Mouse (Mus musculus) heart, postnatal 0 days (tissue): ENCODE results near the gene Atg2b. TPM values are rescaled to one million over a fixed set of nuclear protein-coding genes. Genes with fewer than 3 reads are reported as not detected.

Experiments
- ATAC-seq: fragments of 200-750 bp; cut with Nextera tagmentation; 2 replicates; pipeline ENCODE4 v1.8.0; 2017; ENCODE audit warnings: low read depth, moderate number of reproducible peaks, moderate library complexity; ENCODE audit not compliant: insufficient read depth
- DNase-seq: peaks from one replicate; pipeline ENCODE4 v3.0.0-alpha.2; 2016; ENCODE audit warnings: low spot score
- H3K27ac ChIP-seq: fragments of 300-500 bp; sonication (generic); 2 replicates; pipeline ENCODE4 v1.5.1; 2014; ENCODE audit warnings: low read depth, mild to moderate bottlenecking
- H3K27me3 ChIP-seq: fragments of 300-500 bp; sonication (generic); 2 replicates; pipeline ENCODE4 v1.6.1; 2014; ENCODE audit warnings: low read length, mixed read lengths; ENCODE audit not compliant: control insufficient read depth, insufficient read depth
- H3K36me3 ChIP-seq: fragments of 300-500 bp; sonication (generic); replicated peaks from 2 replicates; pipeline ENCODE4 v1.6.1; 2014; ENCODE audit warnings: low read length, mixed read lengths; ENCODE audit not compliant: control insufficient read depth, insufficient read depth
- H3K4me1 ChIP-seq: fragments of 300-500 bp; sonication (generic); 2 replicates; pipeline ENCODE4 v1.6.1; 2014; ENCODE audit warnings: antibody characterized with exemption; ENCODE audit not compliant: control insufficient read depth, insufficient read depth
- H3K4me2 ChIP-seq: fragments of 300-500 bp; sonication (generic); 2 replicates; pipeline ENCODE4 v1.6.1; 2014; ENCODE audit warnings: low read depth, mild to moderate bottlenecking, low read length, moderate library complexity
- H3K4me3 ChIP-seq: fragments of 300-500 bp; sonication (generic); 2 replicates; pipeline ENCODE4 v1.5.1; 2014; ENCODE audit warnings: low read depth, low read length
- H3K9ac ChIP-seq: fragments of 300-500 bp; sonication (generic); replicated peaks from 2 replicates; pipeline ENCODE4 v1.6.1; 2014; ENCODE audit warnings: low read depth, low read length, mixed read lengths
- H3K9me3 ChIP-seq: fragments of 300-500 bp; sonication (generic); replicated peaks from 2 replicates; pipeline ENCODE4 v1.6.1; 2016; ENCODE audit warnings: low read length; ENCODE audit not compliant: control insufficient read depth
- CTCF ChIP-seq: IDR thresholded peaks from 2 replicates; pipeline ENCODE4 v1.5.1; 2016; ENCODE audit warnings: antibody characterized with exemption, control low read depth, low read depth
- EP300 ChIP-seq: IDR thresholded peaks from 2 replicates; pipeline ENCODE4 v1.6.1; 2016; ENCODE audit warnings: antibody characterized with exemption, low read depth
- WGBS: fragments of 180-500 bp; shearing (Covaris S2); extraction: QIAGEN DNeasy Blood & Tissue Kit; methylation state at CpG from one replicate; pipeline ENCODE4 v1.1.7; 2014; 5-methylcytosine and 5-hydroxymethylcytosine counted together
- polyA plus RNA-seq: library from polyadenylated mRNA; unstranded; fragments of >200 nt; fragmentation: Nextera tagmentation; extraction: Ambion mirVana; gene quantifications from 2 replicates; pipeline ENCODE4 v1.2.1, GENCODE M21; 2015
- total RNA-seq: library from RNA; depleted of rRNA; stranded (reverse); fragments of >200 nt; gene quantifications from 2 replicates; pipeline ENCODE4 v1.2.3, GENCODE M21; 2014; ENCODE audit warnings: low replicate concordance

Gene Atg2b
- total and polyA plus RNA-seq, 2 experiments from 2014 or later = 5.4 to 20.8 TPM

- no peak overlapping the region for H3K4me2 ChIP-seq
- no peak overlapping the region for H3K27ac ChIP-seq
- no peak for ATAC-seq
- DNase-seq = no peak
- 0 out of 2 replicates have a peak, but pooled peaks cover 6% of the 10 kb centered on the region for H3K27me3 ChIP-seq
- H3K36me3 ChIP-seq = no peaks in the 10 kb centered on the region
- no peaks in the 10 kb centered on the region for H3K4me1 ChIP-seq
- WGBS = 92% methylated on average over 23 of the region's 23 CpGs
- TF ChIP-seq CTCF = no peak
- TF ChIP-seq EP300 = no peak
- no peak overlapping the region for H3K4me3 ChIP-seq
- no peaks in the 10 kb centered on the region for H3K9me3 ChIP-seq
- H3K9ac ChIP-seq = no peak overlapping the region
Measured at GRCm38 (mm10) chr12:105592361-105592761, 92.7 kb downstream of the Atg2b start.

GRCm38 (mm10) chr12:105590786-105591185, 94.2 kb downstream of the Atg2b start:
- H3K27me3 ChIP-seq = 0 out of 2 replicates have a peak, but pooled peaks cover 10% of the 10 kb centered on the region
- H3K4me1 ChIP-seq = no peaks in the 10 kb centered on the region
- no peak for DNase-seq
- no peak overlapping the region for H3K4me3 ChIP-seq
- H3K9ac ChIP-seq = no peak overlapping the region
- 84% methylated on average over 7 of the region's 7 CpGs for WGBS
- H3K27ac ChIP-seq = no peak overlapping the region
- no peaks in the 10 kb centered on the region for H3K36me3 ChIP-seq
- no peak overlapping the region for H3K4me2 ChIP-seq
- no peak for TF ChIP-seq EP300
- TF ChIP-seq CTCF = no peak
- no peaks in the 10 kb centered on the region for H3K9me3 ChIP-seq
- ATAC-seq = no peak

GRCm38 (mm10) chr12:105587526-105587925, 97.5 kb downstream of the Atg2b start:
- Histone ChIP-seq H3K9me3 (no peaks in the 10 kb centered on the region), H3K27ac (no peak overlapping the region)
- WGBS = 76% methylated on average over 8 of the region's 8 CpGs

GRCm38 (mm10) chr12:105584851-105585250, 100.2 kb downstream of the Atg2b start:
- Histone ChIP-seq H3K4me3 (no peak overlapping the region), H3K4me1 (no peaks in the 10 kb centered on the region), H3K27ac (no peak overlapping the region), H3K27me3 (0 out of 2 replicates have a peak, but pooled peaks cover 4% of the 10 kb centered on the region), H3K9me3 (no peaks in the 10 kb centered on the region), H3K9ac (no peak overlapping the region), H3K36me3 (no peaks in the 10 kb centered on the region), H3K4me2 (no peak overlapping the region)
- DNase-seq (peak; percentile 79), ATAC-seq (peak; percentile 49; the same call in 1 of the 2 replicates)
- peak; percentile 97 for TF ChIP-seq CTCF
- TF ChIP-seq EP300 = no peak
- WGBS = 15% methylated on average over 12 of the region's 12 CpGs

More at GRCm38 (mm10) chr12:105587526-105587925, 97.5 kb downstream of the Atg2b start:
- no peak for DNase-seq
- 0 out of 2 replicates have a peak, but pooled peaks cover 4% of the 10 kb centered on the region for H3K27me3 ChIP-seq
- no peaks in the 10 kb centered on the region for H3K4me1 ChIP-seq
- no peak overlapping the region for H3K4me2 ChIP-seq
- no peak overlapping the region for H3K9ac ChIP-seq
- no peak overlapping the region for H3K4me3 ChIP-seq
- TF ChIP-seq EP300 (no peak), CTCF (no peak)
- no peak for ATAC-seq
- H3K36me3 ChIP-seq = no peaks in the 10 kb centered on the region

GRCm38 (mm10) chr12:105583484-105583883, 101.5 kb downstream of the Atg2b start:
- H3K4me3 ChIP-seq = no peak overlapping the region
- H3K9ac ChIP-seq = no peak overlapping the region
- 0 out of 2 replicates have a peak, but pooled peaks cover 4% of the 10 kb centered on the region for H3K27me3 ChIP-seq
- WGBS = 41% methylated on average over 2 of the region's 2 CpGs
- H3K9me3 ChIP-seq = no peaks in the 10 kb centered on the region
- no peak overlapping the region for H3K27ac ChIP-seq
- ATAC-seq (peak; percentile 39; the same call in 1 of the 2 replicates), DNase-seq (no peak)
- no peak overlapping the region for H3K4me2 ChIP-seq
- TF ChIP-seq EP300 (no peak), CTCF (no peak)
- H3K4me1 ChIP-seq = no peaks in the 10 kb centered on the region
- no peaks in the 10 kb centered on the region for H3K36me3 ChIP-seq

- no peak for TF ChIP-seq CTCF
- TF ChIP-seq EP300 = no peak
Measured at GRCm38 (mm10) chr12:105582486-105582885, 102.5 kb downstream of the Atg2b start.

More at GRCm38 (mm10) chr12:105582486-105582885, 102.5 kb downstream of the Atg2b start:
- Histone ChIP-seq H3K4me3 (no peak overlapping the region), H3K4me1 (no peaks in the 10 kb centered on the region), H3K9me3 (no peaks in the 10 kb centered on the region), H3K27ac (no peak overlapping the region), H3K4me2 (no peak overlapping the region), H3K9ac (no peak overlapping the region), H3K36me3 (no peaks in the 10 kb centered on the region), H3K27me3 (0 out of 2 replicates have a peak, but pooled peaks cover 4% of the 10 kb centered on the region)
- no peak for ATAC-seq
- WGBS = 74% methylated on average over 9 of the region's 9 CpGs
- no peak for DNase-seq
